Mouse (Mus musculus) adrenal gland (tissue): ENCODE measurements around the gene Klhdc8b.

Experiments used
- intact Hi-C: fragments of 180-260 bp; cut with DNase I; formaldehyde crosslinking; loops from one replicate; pipeline ENCODE4 v1.15.1; 2025

Gene Klhdc8b

DNA sequence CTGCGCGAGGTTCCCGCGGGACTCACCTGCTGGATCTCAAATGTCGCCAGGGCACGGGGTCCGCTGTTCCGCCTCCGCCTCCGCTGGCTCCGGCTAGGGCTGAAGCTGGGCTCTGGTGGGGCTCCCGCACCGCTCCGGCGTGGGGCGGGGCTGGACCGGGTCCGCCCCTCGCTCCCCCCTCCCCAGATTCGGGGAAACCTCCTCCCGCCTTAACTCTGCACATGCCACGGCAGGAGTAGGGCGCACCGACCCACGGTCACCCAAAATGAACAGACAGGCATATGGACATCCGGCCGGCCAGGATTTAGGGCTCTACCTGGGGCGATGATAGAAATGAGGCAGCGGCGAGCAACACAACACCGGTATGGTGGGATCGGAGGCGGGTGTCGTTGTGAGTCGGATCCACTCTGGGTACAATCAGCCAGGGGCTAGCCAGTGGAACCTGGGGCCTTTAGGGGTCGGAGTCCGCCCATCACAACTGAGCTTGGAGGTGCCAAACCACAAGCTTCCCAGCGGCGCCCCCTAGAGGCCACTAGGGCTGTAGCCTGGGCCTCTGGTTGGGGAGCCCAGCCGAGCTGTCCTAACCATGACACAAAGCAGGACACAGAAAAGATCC lies 9.0 kb downstream of the Klhdc8b start:
- intact Hi-C loops, result no loop called here

DNA sequence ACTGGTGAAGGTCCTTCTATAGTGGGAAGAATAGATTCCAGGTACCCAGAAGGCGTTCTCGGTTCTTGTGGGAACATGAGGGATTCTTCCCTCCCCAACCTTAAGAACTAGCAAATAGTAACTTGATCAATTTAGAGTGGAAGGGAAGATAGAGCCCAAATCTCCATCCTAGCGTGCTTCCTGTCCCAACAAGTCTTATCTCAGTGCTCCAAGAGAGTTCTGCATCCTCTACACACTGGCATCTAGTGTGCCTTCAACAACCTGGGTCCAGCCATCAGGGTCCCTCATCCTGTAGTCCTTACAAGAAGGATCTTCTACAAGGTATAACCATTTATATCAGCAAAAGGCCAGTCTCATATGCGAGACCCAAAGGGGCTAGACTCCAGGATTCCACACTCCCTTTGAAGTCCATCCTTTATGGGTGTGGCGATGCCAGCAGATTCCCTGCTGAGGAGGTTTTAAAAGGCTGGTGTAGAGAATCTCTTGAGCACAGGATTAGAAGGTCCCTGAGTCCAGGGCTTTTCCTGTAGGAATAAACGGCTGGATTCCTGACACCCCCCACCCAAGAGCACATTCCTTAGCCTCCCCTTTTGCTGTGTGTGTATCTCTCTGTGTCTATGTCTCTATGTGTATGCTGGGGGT lies 9.7 kb downstream of the Klhdc8b start:
- intact Hi-C loops, result no loop called here

DNA sequence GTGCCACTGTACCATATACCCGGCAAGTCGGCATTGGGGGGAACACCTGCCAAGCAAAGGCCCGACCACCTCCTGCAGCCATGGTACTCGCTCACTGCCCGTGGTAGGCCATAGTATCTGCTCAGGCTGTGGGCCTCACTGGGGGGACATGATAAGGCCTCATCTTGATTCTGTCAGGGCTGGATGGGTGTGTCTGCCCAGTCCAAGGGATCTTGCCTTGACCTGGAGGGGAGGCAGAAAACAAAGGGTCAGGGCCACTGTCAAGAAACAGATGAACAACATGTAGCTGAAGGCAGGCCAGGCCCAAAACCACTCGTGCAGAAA lies 10.2 kb downstream of the Klhdc8b start:
- intact Hi-C loops, result no loop called here

DNA sequence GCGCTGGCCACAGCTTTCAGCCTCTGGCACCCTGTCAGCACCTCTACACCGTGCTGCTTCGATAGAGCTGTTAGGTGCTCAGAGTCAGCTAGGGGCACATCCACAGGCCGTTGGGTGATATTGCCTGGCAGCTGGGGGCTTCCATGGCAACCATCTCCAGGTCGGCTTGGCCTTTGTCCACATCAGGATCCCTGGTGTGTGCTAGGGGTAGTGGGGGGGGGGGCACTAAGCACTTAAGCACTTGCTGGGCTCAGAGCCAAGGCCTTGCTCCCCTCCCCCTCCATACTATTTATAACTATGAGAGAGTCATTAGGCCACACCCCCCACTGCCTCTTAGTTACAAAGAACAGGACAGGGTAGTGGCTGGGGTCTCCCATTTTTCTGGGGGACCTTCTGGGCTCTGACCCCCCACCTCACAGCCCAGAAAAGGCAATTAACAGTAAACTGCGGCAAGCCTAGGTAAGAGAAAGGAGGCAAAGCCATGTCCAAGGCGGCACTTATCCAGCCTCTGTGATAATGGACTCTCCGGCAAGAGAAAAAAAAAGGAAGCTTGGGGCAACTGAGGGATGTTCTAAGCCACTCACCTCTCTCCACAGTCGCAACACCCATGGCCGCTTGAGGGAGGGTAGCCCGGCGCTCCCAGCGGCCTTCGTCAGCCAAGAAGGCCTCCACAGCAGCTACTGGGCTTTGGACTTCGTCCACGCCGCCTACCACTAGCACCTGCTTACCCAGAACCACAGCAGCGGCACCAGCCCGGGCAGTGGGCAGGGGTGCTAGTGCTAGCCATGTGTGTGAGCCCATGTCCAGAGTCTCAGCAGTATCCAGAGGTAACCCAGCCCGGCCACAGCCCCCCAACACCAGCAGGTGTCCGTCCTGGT lies 10.8 kb downstream of the Klhdc8b start:
- intact Hi-C loops, result no loop called here

DNA sequence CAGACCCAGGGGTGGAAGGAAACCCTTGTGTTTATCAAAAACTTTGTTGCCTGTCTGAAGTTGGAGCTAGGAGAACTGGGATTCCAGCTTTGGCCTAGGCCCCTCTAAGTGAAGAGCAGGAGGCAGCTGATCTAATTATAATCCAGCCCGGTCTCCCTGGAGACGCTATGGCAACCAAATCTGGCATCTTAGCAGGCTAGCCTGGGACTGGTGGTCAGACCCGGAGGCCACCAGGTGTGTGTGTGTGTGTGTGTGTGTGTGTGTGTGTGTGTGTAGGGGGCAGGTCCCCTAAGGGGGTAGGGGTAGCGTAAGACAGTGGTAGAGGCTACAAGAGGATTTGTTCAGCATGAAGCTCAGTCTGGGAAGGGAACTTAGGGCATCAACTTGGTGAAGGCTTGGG lies 11.5 kb downstream of the Klhdc8b start:
- intact Hi-C loops, result no loop called here

DNA sequence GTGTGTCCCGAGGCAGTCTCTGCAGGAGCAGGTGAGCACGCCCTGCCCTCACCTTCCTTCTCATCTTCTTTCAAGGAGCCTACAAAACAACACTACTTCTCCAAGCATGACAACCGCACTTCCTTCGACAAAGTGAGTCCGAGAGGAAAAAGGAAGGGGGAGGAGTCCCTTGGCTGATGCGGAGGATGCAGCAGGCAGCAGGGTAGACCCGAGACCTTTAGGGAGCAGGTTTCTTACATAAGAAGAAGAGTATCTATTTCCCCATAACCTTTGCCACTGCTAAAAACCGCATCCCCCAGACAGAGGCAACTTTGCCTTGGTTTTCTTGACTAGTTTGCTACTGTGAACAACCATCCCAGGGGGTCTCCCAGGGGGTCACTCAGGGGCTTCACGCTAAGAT lies 16.3 kb downstream of the Klhdc8b start:
- intact Hi-C loops, result no loop called here

DNA sequence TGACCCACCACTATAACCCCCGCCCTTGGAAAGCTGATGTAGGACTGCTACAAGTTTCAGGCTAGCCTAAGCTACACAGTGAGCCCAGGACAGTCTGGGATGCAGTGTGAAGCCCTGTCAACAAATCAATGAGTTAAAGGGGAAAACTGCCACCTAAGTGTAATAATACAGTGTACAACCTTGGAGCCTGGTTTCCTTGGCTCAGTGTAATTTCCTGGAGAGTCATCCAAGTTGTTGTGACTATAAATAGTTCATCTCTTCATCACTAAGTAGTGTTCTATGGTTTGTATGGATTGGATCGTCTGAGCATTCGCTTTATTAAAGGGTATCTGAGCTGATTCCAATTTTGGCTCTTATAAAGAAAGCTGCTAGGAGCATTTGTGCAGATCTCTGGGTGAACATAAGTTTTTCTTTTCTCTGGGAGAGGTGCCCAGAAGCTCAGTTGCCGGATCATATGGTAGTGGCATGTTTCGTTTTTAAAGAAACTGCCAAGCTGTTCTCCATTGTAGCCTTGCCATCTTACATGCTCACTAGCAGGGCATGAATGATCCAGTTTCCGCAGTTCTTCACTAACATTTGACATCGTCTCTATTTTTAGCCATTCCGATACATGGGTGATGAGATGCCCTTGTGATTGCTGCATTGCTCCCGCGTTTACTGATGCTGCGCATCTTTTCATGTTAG lies 20.0 kb downstream of the Klhdc8b start:
- intact Hi-C loops, result no loop called here

DNA sequence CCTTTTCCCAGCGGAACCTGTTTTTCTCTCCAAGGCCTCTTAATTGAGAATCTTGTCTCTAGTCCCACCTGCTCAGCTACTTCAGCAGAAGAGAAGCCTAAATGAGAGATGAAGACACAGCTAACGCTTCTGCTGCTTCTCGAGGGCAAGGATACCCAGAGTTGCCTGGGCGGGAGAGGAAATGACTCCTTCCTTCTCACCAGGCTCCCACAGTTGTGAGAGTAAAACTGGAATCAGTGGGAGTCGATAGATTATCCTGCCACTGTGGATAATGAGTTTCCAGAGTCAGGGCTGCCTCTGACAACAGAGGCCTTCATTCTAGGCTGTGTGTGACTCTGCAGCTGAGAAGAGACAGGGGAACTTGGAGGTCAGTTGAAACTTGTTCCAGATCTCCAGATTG lies 20.9 kb downstream of the Klhdc8b start:
- intact Hi-C loops, result no loop called here

DNA sequence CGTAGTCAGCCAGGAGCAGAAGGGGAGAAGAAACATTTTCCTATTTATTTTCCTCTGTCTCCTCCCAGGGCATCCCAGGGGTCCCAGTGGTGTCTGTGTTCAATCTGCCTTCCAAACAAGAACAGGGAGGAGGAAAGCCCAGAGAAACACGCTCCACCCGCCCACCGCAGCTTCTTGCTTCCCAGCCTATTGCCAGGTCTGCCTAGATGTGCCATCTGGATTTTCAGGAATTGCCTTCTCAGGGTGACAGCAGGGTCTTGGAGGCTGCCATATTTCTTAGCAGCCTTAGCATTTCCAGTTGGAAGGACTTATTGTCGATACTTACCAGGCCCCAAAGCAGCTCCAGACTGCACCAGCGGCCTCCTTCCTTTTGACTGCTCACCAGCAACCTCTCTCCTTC lies 22.2 kb downstream of the Klhdc8b start:
- intact Hi-C loops, result no loop called here

DNA sequence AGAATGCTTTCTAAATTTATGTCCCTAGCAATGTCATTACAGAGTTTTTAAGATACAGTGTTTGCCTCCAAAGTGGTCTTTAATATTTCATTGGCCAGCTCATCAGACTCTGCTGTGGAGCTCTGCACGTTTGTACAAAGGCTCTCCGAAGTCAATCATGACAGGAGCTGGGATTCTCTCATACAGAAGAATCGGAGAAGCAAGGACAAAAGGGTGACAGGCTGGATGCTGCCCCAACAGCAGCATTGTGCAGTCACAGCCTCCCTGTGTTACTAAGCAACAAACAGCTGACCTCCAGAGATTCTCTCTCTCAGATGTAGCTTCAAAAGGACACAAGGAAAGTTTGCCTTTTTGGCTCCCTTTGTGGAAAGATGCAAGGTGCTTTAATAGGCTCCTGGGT lies 25.2 kb downstream of the Klhdc8b start, which contains the start of gene BC048562:
Gene BC048562 (plus strand): TSS at position 301 of the 400 bp plus-strand sequence.
- intact Hi-C loops, result no loop called here

DNA sequence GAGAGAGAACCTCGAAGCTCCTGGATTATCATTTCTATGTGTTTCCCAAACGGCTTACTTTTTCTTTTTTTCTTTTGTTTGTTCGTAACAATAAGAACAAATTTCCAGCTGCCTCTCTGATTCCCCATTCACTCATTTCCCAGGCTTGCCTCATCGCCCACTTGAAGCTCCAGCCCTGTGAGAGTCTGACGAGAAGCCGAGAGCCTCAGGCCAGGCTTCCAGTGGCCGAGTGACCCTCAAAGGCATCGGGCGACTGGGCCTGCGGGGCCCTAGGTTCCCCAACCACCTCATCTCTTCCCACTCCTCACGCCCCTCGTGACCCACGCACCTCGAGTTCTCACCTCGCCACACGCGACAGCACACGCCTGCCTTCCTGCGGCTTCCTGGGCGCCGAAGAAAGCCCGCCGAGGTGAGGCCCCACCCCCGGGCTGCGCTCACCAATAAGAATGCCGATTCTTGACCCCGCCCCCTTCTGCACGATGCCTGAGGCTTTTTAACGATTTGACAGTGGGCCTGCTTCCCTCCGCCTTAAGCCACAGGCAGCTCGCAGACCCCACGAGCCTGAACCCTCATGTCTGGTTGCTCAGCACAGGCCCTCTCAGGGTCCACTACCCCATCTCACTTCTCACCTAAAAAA lies 29.8 kb downstream of the Klhdc8b start:
- intact Hi-C loops, result no loop called here

DNA sequence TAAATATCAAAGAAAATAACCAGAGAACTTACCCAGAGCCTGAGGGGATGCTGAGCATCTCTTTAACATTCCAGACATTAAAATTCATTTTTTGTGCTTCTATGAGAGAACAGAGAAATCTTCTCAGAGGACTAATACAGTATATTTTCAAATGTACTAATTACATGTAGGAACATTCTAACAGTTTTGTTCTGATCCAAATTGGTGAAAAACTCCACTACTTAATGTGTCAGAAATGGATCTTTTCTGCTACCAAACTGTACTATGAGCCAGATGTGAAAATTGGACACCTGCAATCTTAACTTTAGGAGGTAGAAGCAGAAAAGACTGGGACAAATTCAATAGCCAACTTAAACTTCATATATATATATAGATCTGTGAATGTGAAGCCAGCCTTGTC lies 33.0 kb downstream of the Klhdc8b start, which contains the start of gene Ccdc36:
Gene Ccdc36 (minus strand): TSS at position 101 of the 400 bp plus-strand sequence.
- intact Hi-C loops, result no loop called here

DNA sequence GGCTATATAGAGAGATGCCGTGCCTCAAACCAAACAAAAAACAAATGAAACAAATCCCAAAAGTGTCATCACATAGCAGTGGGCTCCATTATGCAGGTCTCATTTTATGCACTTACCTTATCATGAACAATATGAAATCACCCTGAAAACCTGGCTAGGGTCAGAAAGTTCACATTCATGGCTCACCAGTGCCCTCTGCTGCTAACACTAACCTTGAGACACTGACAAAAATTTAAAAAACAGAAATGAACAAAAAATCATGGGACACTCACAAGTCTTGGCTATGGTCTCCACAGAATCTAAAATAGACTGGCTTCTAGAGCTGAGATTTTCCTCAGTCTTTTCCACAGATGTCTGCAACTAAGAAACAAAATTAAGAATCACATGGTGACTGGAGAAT lies 49.2 kb downstream of the Klhdc8b start:
- intact Hi-C loops, result no loop called here

DNA sequence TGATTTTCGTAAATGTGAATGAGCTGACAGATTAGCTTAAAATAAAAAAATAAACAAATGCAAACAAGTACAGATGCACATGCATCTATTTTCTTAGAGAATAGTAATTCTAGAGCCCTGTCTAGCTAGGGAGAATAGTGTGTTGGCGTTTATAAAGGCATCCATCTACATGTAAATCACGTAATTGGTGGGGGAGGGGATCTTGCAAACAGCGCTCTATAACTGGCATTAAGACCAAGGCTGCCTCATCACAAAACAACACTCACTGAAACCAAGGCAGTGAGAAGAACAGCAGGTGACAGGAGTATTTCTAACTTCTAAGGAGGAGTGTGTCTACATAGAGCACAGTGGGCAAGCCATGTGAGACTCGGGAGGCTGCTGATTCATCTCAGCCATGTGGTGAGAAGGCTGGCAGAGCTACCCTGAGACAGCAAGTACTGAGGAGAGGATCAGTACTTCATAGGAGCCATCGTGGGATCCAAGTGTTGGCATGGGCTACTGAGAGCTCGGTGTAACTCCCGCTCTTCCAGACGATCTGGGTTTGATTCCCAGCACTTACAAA lies 49.9 kb downstream of the Klhdc8b start:
- intact Hi-C loops, result no loop called here

DNA sequence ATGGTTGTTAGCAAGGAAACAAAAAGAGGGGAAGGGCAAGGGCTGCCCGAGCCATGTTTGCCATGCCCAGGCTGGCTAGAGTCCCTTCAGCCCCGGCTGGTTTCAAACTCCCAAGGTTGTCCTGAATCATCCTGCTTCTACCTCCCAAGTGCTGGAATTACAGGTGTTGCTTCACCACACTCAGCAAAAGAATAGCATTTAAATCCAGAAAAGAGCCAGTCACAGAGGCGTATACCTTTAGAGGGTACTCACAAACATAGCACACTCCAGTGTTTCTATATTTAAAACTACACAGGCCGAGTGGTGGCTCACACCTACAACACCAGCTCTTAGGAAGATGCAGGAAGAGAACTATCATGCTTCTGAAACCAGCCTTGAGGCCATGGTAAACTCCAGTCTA lies 51.8 kb downstream of the Klhdc8b start:
- intact Hi-C loops, result no loop called here

DNA sequence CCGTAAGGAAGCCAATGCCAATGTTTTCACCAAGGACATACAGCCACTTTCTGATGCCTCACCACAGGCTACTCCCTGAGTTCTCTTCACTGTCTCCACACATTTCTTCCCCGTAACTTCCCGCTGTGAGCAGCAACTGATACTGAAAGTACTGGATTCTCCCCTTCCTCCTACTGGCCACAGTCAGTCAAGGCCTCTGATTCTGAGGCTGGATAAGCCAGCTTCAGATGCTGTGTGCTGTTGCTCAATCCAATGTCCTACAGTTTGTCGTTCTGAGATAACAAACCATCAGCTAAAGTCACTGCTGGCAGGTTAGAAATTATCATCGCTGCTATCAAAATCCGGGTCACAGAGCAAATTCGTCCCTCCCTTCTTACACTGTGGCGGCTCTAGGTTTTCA lies 56.9 kb downstream of the Klhdc8b start:
- intact Hi-C loops, result no loop called here

DNA sequence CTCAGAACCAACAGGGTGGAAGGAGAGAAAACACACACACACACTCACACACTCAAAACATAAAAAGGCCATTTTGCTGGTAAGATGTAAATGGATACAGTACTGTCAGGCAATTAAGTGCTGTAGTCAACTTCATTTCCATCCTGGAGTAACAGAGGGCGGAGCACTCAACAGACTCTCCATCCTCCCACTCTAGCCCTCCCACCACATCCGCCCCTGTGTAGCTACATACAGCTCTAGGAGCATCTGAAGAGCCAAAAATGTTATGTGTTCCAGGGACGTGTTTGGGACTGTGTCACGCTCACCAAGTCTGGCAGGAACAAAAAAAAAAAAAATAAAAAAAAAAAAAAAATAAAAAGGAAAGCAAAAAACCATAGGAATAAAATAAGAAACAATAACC lies 58.3 kb downstream of the Klhdc8b start:
- intact Hi-C loops, result no loop called here

DNA sequence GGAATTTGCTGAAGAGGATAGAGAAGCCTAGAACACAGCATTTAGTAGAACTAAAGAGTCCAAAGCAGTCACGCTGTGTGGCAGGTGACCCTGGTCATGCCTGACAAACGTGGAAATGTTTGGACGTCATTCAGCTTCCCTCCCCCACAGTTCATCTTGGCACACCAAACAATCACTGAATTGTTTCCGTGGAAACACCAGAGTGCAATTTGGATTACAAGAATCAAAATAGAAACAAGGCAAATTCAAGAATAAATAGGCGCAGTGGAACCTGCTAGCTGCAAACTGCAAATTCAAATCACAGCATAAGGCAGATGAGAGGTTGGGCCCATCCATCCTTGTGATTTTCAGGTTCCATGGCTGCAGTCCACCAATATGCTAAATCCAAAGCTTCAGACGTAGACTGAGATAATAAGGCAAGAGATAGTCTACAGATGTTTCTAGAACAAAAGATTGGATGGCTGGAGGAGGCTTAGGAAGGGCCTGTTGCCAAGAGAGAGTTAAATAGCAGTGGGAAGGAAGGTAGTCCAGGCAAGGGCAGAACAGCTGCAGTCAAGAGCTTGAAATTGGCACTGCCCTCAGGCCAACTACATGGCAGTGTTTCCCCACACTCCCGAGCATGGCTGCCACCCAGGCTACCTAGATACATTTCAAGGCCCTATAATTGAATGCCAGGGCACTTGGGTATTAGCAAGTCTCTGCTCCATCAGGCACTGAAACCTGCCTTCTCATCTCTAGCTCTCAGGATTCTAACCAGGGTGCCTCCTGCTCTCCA lies 60.0 kb downstream of the Klhdc8b start:
- intact Hi-C loops, result no loop called here

DNA sequence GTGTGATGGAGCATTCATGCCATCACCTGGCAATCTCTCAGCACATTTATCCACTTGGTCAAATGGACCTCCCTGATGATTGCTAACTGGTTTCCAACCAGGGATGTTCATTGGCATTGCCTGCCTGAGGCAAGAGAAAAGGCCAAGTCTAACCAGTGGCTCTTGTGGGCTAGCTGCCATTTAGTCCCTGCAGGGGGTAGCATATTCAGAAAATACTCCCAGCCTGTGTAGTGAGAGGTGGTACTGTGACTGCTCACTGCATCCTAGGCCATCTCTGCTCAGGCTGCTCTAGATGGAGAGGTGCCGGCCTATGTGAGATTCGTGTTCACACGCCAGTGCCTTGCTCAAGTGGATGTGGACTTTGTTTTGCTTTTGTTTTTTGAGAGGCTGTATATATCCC lies 63.1 kb downstream of the Klhdc8b start:
- intact Hi-C loops, result no loop called here
